Mouse (Mus musculus) thymus, postnatal 0 days (tissue): ENCODE measurements at regions not wholly inside any gene's neighbourhood (a gene's known extent, or its start where the extent isn't known, plus 50 kb on each side); places are given as distances from the start of the nearest gene placed in this dataset.
"Not testable (repeated sequence)": the region's sequence is repeated elsewhere in the genome, so short reads cannot be mapped to it uniquely, and the experiment has no call there.

Experiments used
- DNase-seq: peaks from one replicate; pipeline ENCODE4 v3.0.0-alpha.2; 2015; ENCODE audit warnings: low spot score

- DNase-seq, result no peak
Observed at GRCm38 (mm10) chr2:114454901-114455300, 199.9 kb downstream of the Dph6 start.

DNA sequence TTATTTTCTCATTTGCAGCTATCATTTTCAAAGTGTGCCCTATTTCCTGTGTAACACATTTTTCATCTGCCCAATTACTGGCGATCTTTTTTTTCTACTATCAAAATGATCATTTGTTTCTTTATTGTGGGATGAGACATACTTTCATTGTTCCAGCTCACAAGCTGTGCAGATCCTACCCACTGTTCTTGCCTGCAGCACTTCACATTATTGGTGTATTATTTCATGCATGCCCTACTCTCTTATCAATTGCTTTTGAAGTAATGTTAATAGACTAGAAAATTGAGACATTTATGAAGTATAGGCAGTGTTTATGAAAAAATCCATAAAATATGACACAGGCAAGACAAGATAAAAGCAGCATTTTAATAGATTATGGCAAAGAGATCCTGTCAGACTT is 204.6 kb downstream of the Dph6 start:
- no peak for DNase-seq

DNA sequence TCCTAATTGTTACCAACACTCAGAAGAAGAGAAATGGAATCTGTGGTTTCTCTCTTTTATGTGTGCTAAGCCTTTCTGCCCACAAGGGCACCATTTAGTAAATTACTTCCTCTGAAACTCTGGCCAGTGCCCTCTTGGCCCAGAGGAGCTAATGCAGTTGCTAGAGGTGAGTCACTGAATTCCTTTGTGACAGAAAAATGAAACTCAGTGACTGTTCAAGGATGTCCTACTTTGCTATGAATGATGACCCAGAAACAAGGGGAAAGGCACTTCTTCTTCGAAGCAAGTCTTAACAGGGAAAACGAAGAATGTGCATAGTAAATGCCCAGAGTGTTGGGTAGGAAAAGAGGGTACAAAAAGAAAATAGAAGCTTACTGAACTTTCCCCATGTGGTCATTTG is 211.0 kb downstream of the Dph6 start:
- no peak for DNase-seq

DNA sequence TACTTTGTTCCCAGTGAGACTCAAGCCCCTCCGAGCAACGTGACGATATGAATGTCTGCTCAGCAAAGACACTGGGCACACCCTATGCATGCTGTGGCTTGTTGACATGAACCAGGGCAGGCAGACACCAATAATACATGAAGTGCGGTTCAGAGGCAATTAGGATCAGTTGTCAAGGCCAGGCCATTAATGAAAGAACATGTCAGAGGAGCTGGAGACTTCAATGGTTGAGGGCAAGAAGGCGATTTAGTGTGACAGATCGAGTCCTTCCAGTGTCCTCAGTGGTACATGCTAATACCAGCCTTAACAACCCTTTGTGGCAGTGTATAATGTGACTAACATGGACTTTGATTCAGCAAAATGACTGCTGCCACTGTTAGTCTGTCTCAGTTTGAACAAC is 213.8 kb downstream of the Dph6 start:
- no peak for DNase-seq

GRCm38 (mm10) chr2:114439668-114440067 is 215.1 kb downstream of the Dph6 start:
- no peak for DNase-seq

GRCm38 (mm10) chr2:114438048-114438447 is 216.7 kb downstream of the Dph6 start:
- no peak for DNase-seq

GRCm38 (mm10) chr2:114427426-114428157 is 226.3 kb upstream of the Zfp770 start:
- DNase-seq, result no peak

DNA sequence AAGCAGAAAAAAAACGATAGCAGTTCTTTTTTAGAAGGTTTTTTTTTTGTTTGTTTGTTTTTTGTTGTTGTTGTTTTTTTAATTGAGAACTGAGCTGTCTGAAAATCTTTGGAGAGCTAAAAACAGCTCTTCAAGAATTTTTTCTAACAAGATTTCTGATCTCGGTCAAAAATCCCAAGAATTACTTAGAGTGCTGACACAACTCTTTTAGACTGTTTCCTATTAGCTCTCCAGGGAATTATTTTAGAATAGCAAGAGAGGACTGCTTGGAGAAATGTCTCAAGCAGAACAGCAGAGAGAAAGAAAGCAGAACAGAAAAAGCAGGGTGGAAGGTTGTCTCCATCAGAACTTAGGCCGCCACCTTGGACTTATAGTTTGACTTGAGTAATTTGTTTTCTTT is 218.1 kb upstream of the Zfp770 start:
- no peak for DNase-seq

DNA sequence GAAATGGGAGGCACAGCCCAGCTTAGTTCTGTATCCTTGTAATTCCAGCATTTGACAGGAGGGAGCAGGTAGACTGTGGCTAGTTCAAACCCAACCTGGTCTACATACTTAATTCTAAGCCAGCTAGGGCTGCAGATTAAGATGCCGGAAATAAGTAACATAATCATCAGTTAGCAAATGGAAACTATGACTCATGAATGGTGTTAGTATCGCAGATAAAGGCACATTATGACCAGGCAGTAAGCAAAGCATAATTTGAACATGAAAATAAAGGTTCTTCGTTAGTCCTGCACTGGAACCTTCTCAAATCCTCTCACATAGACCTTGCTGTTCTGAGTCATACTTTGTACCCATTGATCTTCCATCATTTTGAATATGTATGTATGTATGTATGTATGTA is 211.7 kb upstream of the Zfp770 start:
- DNase-seq, result no peak

DNA sequence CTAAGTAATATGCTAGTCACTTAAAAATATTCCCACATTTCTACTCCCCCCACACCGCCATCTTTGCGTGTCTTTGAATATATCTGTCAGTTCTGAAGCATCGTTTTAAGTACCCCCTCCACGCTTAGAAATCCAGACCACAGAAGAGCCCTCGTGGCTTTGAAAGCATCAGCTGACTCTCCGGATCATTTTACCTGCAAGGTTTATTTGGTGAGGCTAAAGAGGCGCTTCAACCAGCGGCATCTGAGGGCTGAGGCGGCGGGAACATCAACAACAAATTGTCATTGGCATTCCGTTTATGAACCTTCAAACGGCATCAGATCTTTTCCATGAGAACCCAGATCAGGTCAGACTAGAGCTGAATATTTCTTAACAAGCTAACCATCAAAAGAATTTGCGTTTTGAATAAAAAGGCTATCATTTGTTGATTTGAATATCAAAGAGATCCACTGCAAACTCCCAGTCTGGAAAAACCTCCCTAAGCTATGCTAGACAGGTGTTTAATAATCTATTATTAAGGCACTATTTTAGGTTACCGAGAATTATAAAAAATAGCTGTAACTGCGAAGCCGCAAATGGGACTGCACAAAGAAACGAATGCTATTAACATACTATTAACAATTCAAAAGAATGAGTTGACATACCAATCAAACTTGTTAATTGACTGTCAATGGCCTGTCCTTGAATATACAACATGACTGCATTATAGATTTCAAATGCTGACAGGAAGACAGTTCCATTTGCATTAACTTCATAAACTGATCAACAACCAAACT is 210.9 kb upstream of the Zfp770 start:
- DNase-seq, result no peak

DNA sequence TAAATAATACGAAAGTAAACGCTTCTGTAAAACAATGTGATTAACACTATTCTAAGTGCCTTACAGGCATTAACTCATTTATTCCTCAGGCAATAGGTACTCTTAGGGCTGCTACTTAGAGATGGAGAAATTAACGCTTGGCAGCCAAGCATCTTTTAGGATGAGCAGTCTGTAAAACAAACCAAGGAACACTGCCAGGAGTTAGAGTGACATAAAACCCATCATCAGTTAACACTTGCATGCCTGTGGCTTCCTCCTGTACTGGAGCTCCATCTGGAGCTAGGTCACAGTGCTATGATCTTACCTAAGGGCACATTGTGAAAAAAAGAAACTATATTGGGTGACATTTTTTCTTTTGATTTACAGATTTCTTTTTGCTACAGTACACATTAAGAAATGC is 209.4 kb upstream of the Zfp770 start:
- DNase-seq, result no peak

GRCm38 (mm10) chr2:114409542-114409941 is 208.3 kb upstream of the Zfp770 start:
- DNase-seq, result no peak

GRCm38 (mm10) chr2:114407408-114407807 is 206.1 kb upstream of the Zfp770 start:
- DNase-seq, result no peak

- DNase-seq, result no peak
Observed at GRCm38 (mm10) chr2:114384566-114384965, 183.3 kb upstream of the Zfp770 start.

- no peak for DNase-seq
Observed at GRCm38 (mm10) chr2:114378844-114379533, 177.7 kb upstream of the Zfp770 start.

- DNase-seq, result no peak
Observed at GRCm38 (mm10) chr2:114373476-114373875, 172.2 kb upstream of the Zfp770 start.

- not testable (repeated sequence) for DNase-seq
Observed at GRCm38 (mm10) chr2:114353876-114354275, 152.6 kb upstream of the Zfp770 start.

- DNase-seq, result no peak
Observed at GRCm38 (mm10) chr2:114340578-114341293, 139.5 kb upstream of the Zfp770 start.

DNA sequence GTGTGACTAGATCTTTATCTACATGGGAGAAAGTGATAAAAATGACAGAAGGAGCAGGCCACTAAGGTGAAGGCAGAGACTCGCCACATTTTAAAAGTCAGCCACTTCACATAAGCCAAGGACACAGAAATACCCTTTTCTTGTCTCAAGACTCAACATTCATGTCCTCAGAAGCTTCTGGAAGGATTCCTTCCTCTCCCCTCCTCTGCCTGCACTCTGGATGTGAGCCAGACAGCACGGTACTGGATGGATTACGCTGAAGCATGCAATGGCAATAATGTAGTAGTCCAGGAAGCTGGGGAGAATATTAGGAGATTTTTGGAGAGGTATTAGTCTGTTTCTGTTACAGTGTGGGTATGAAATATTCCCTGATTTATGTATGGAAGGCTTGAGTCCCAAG is 100.5 kb upstream of the Zfp770 start:
- DNase-seq, result no peak

DNA sequence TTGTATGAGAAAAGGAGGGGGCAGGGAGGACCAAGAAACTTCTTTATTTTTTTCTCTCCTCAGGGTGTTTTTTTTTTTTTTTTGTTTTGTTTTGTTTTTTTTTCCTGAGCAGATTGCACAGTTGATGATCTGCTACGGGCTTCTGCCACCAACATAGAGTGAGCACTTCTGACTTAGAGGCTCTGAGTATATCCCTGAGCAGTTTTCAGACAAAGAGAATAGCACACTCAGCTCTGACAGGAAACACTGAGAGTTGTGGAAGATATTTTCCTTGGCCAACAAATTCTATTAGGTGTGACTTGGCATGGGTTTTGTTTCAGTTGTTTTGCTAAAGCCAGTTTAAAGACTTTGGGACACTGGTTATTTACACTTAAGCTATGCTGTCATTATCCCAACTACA is 93.8 kb upstream of the Zfp770 start:
- DNase-seq, result no peak

DNA sequence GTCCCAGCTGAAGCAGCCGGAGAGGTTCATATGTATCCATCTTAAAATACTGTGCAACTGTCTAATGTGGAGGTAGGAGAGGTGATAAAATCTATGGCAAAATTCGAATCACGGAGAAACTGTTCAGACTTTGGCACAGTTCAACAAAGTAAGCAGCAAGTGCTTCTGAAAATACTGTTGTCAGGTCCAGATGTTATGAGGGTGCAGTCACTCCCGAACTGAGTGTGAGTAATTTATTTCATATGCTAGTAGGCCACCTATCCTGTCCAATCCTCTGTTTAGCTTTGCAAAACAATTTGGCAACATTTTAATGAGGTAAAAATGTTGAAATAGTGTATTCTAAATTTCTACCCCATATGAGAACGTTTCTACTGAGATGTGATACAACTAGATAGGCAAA is 90.1 kb upstream of the Zfp770 start:
- no peak for DNase-seq

- DNase-seq, result no peak
Observed at GRCm38 (mm10) chr2:114275536-114275935, 74.3 kb upstream of the Zfp770 start.
